Mouse (Mus musculus) neutrophil, adult 59 days (primary cell): Measurements from ENCODE around the gene Hsp90aa1. TPM values are rescaled to one million over a fixed set of nuclear protein-coding genes. Genes with fewer than 3 reads are reported as not detected.

Source experiments
- total RNA-seq, 2 experiments: library from RNA; stranded (reverse); gene quantifications; 1 replicate in 1 of 2; 2 replicates in 1 of 2; pipeline ENCODE4 v1.2.4; 2023

Gene Hsp90aa1
- total RNA-seq, result 100 to 1,000 TPM; 232 to 242 TPM

DNA sequence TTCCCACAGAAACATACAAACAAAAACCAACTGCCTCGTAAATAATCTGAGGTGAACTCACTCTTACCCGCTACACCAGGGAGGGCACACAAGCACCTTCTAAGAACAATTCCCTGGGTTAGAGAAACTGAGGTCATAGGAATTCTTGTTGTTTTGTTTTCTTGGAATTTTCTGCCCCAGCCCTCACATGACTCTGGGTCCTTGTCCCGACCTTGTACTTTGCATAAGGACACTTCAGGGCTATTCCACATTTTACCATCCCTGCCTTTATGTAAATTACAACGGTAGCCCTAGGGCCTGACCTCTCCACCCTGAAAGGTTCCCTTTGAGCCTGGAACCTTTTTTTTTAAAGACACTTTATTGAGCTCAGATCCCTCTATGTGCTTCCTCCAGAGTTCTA is at the start of gene Hsp90aa1:
Gene Hsp90aa1, minus strand, starts transcription at position 173 of the 400 bp plus-strand sequence.

GRCm38 (mm10) chr12:110737170-110738157 is 34.9 kb upstream of the Hsp90aa1 start, which contains the start of gene Wdr20:
Gene Wdr20, plus strand, starts transcription at chr12:110737944.

GRCm38 (mm10) chr12:110682561-110683299 is 19.8 kb downstream of the Hsp90aa1 start, which contains the start of gene 1700001K19Rik:
Gene 1700001K19Rik, minus strand, starts transcription at chr12:110682619.

Other genes starting within 250 kb of the Hsp90aa1 start
- 100 to 1,000 TPM; 103 to 104 TPM for gene Dync1h1, start 101.3 kb downstream of the Hsp90aa1 start, total RNA-seq
- gene 1700001K19Rik, start 20.1 kb downstream of the Hsp90aa1 start, total RNA-seq, result not detected
- gene Wdr20, start 35.2 kb upstream of the Hsp90aa1 start, total RNA-seq, result 10 to 100 TPM; 44.6 to 48.2 TPM
- gene Mok, start 138.2 kb upstream of the Hsp90aa1 start, total RNA-seq, result 1 to 10 TPM in 1 of 2 experiments, under 1 TPM in 1; 0.42 to 1.3 TPM
- gene Zfp839, start 147.5 kb upstream of the Hsp90aa1 start, total RNA-seq, result 1 to 10 TPM; 4.4 to 6.8 TPM
- 10 to 100 TPM; 14.4 to 17.9 TPM for gene Cinp, start 186.4 kb upstream of the Hsp90aa1 start, total RNA-seq
- gene Tecpr2, start 186.5 kb upstream of the Hsp90aa1 start, total RNA-seq, result 1 to 10 TPM; 5.8 to 6.0 TPM